Mouse (Mus musculus) macrophage (primary cell): Measurements from ENCODE around the gene 5530400C23Rik. TPM values are rescaled to one million over a fixed set of nuclear protein-coding genes. Genes with fewer than 3 reads are reported as not detected.
"Not testable (repeated sequence)": the region's sequence is repeated elsewhere in the genome, so short reads cannot be mapped to it uniquely, and the experiment has no call there.

Source experiments
- H3K27ac ChIP-seq: fragments of 350-480 bp; formaldehyde crosslinking; 2 replicates; pipeline ENCODE4 v1.9.0; 2021
- H3K36me3 ChIP-seq: fragments of 350-480 bp; formaldehyde crosslinking; 2 replicates; pipeline ENCODE4 v1.9.0; 2021; ENCODE audit errors: inconsistent target
- H3K4me3 ChIP-seq: fragments of 350-480 bp; formaldehyde crosslinking; 2 replicates; pipeline ENCODE4 v1.9.0; 2021; ENCODE audit errors: inconsistent target
- H3K79me2 ChIP-seq: fragments of 350-480 bp; formaldehyde crosslinking; 2 replicates; pipeline ENCODE4 v1.9.0; 2021; ENCODE audit errors: inconsistent target
- WGBS: methylation state at CpG from one replicate; pipeline ENCODE4 v1.1.7; 2026; ENCODE audit warnings: inconsistent platforms; ENCODE audit not compliant: missing documents; 5-methylcytosine and 5-hydroxymethylcytosine counted together
- polyA plus RNA-seq: library from polyadenylated mRNA; stranded (reverse); fragments of 250-400 nt; gene quantifications from 3 replicates; pipeline ENCODE4 v1.2.4, GENCODE M21; 2018; ENCODE audit warnings: inconsistent platforms
- total RNA-seq, 78 experiments: library from RNA; depleted of rRNA; stranded (reverse); fragments of 250-400 nt; gene quantifications; 1 replicate in 9 of 78; 2 replicates in 24 of 78; 3 replicates in 43 of 78; 4 replicates in 2 of 78; pipeline ENCODE4 v1.2.4; 2018; ENCODE audit warnings: inconsistent platforms in 56 of 78

Gene 5530400C23Rik
- not detected for total RNA-seq (2018; cell fraction: chromatin; rRNA removed)
- total RNA-seq (2018; cell fraction: cytosol; rRNA removed), result not detected
- total RNA-seq (2018; cell fraction: nucleus; rRNA removed), result not detected
- polyA plus RNA-seq, result not detected in 3 replicates

DNA sequence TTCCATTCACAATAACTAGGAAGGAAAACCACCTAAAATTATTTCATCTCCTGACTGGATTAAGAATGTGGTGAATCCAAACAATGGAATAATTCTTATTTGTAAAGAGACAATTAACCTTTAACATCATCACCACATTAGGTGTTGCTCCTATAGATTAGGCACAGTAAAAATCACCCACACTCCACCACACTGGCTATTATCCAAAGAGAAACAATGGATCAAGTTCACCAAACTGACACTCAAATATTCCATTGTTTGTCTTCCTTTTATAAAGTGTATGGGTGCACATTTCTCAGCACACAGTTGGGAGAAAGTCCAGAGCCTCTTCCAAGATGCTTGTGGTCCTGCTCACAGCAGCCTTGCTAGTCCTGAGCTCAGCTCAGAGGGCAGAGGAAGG is at the start of gene 5530400C23Rik:
5530400C23Rik (plus strand) TSS at position 301 of the 400 bp plus-strand sequence.
- not testable (repeated sequence) for H3K27ac ChIP-seq, H3K36me3 ChIP-seq, H3K79me2 ChIP-seq, H3K4me3 ChIP-seq

GRCm38 (mm10) chr6:133305952-133306715 is 14.1 kb downstream of the 5530400C23Rik start:
- Histone ChIP-seq H3K79me2 (no peaks in the 10 kb centered on the region), H3K27ac (no peak overlapping the region), H3K36me3 (no peaks in the 10 kb centered on the region), H3K4me3 (no peak overlapping the region)
- WGBS, result 56% methylated on average over 3 of the region's 3 CpGs

GRCm38 (mm10) chr6:133313896-133314295 is 21.9 kb downstream of the 5530400C23Rik start:
- not testable (repeated sequence) for H3K27ac ChIP-seq, H3K4me3 ChIP-seq, H3K79me2 ChIP-seq, H3K36me3 ChIP-seq
- 96% methylated on average over 2 of the region's 2 CpGs for WGBS

GRCm38 (mm10) chr6:133338535-133338934 is 46.5 kb downstream of the 5530400C23Rik start:
- Histone ChIP-seq H3K79me2 (no peaks in the 10 kb centered on the region), H3K36me3 (no peaks in the 10 kb centered on the region), H3K4me3 (no peak overlapping the region), H3K27ac (no peak overlapping the region)
- WGBS, result 75% methylated on average over 1 of the region's 1 CpGs

DNA sequence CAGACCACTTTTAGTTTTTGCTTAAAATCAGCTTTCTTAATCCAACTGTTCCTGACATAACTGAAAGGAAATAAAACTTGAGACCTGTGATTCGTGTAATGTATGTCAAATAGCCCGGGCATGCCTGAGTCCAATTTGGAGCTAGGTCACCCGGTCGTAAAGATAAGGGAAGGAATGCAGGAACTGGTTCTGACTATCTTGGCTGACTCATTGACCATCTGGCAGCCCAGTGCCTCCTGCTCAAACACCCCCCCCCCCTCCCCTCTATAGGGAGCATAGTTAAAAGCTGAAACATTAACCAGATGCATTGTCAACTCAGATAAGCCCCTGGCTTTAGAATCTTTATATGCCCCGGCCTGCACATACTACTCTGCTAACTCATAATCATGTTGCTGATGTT is 49.7 kb downstream of the 5530400C23Rik start:
- WGBS, result 28% methylated on average over 5 of the region's 5 CpGs
- not testable (repeated sequence) for H3K79me2 ChIP-seq, H3K36me3 ChIP-seq, H3K4me3 ChIP-seq, H3K27ac ChIP-seq

Other genes starting within 250 kb of the 5530400C23Rik start
- gene Tas2r140, start 236.4 kb upstream of the 5530400C23Rik start, polyA plus RNA-seq, result not detected in 3 replicates
- gene Smim10l1, start 187.3 kb upstream of the 5530400C23Rik start, polyA plus RNA-seq, result 36.2 to 80.2 TPM (median 38.7 TPM) in 3 replicates